Comparison of ENCODE assay signal across 10 mouse cellular contexts in genomic region chr16:91068969-91069368, GRCm38 (mm10). TPM values are rescaled to one million over a fixed set of nuclear protein-coding genes. Genes with fewer than 3 reads are reported as not detected.
A peak's percentile ranks its signal among the peaks of the same experiment; 100 is the strongest.
DNase-seq lines count a peak whose midpoint lies in the region; ATAC-seq lines count a peak whose summit lies in the region.
"Had no signal": no experiment of that assay in that cellular context is flagged by ENCODE, and none has a peak within 500 bp of the region (broad histone marks: within the 10 kb centered on the region; RNA-seq: fewer than 3 reads in every experiment).

No protein-coding gene starts in this region.

- no peaks in the 10 kb centered on the region for H3K9me3 ChIP-seq in heart, embryonic 12.5 days (replicated peaks)
- H3K9me3 ChIP-seq in midbrain, embryonic 13.5 days, result no peaks in the 10 kb centered on the region
- H3K9me3 ChIP-seq: embryonic facial prominence, embryonic 15.5 days had no signal

- H3K4me2 ChIP-seq in heart, embryonic 12.5 days, result peak overlapping the region; percentile 35; the same call in 1 of the 2 replicates
- peak overlapping the region; percentile 38 for H3K4me2 ChIP-seq in midbrain, embryonic 13.5 days (replicated peaks)
- H3K4me2 ChIP-seq: embryonic facial prominence, embryonic 15.5 days had no signal

- WGBS in heart, embryonic 12.5 days, result 28% methylated on average over 12 of the region's 12 CpGs
- WGBS in midbrain, embryonic 13.5 days, result 11% methylated on average over 12 of the region's 12 CpGs

- H3K36me3 ChIP-seq in heart, embryonic 12.5 days, result no peaks in the 10 kb centered on the region
- H3K36me3 ChIP-seq in midbrain, embryonic 13.5 days, result no peaks in the 10 kb centered on the region
- H3K36me3 ChIP-seq: embryonic facial prominence, embryonic 15.5 days had no signal

- H3K4me3 ChIP-seq in heart, embryonic 12.5 days, result no peak overlapping the region
- no peak overlapping the region for H3K4me3 ChIP-seq in midbrain, embryonic 13.5 days (replicated peaks)
- H3K4me3 ChIP-seq: embryonic facial prominence, embryonic 15.5 days had no signal

- no peak overlapping the region for H3K27ac ChIP-seq in heart, embryonic 12.5 days (ENCODE audit: poor library complexity, severe bottlenecking)
- peak overlapping the region; percentile 30; the same call in 1 of the 2 replicates for H3K27ac ChIP-seq in midbrain, embryonic 13.5 days
- H3K27ac ChIP-seq: embryonic facial prominence, embryonic 15.5 days had no signal

- H3K27me3 ChIP-seq in heart, embryonic 12.5 days (replicated peaks), result peaks cover 30% of the 10 kb centered on the region
- H3K27me3 ChIP-seq in midbrain, embryonic 13.5 days, result peaks cover 7% of the 10 kb centered on the region

- intact Hi-C loops in heart, postnatal 36 days (cut with DNase I), result no loop called here

- ATAC-seq in heart, embryonic 12.5 days (ENCODE audit: insufficient number of reproducible peaks, low FRiP score), result no peak
- ATAC-seq in midbrain, embryonic 13.5 days, result peak; percentile 71

- no peak for DNase-seq in heart, postnatal 36 days
- DNase-seq in ZHBTc4 (ENCODE audit: low read depth, low spot score), result peak; percentile 43
- peak; percentile 32 for DNase-seq in gastrocnemius, postnatal 25 days
- no peak for DNase-seq in T-cell, adult 2 months (ENCODE audit: low spot score)
- no peak for DNase-seq in adrenal gland, postnatal 4 days (ENCODE audit: low spot score in 2 of 2)
- no peak for DNase-seq in urinary bladder, postnatal 25 days (ENCODE audit: low spot score)

- no peak overlapping the region for H3K9ac ChIP-seq in heart, embryonic 12.5 days
- H3K9ac ChIP-seq in midbrain, embryonic 13.5 days (replicated peaks), result 0 out of 2 replicates have a peak overlapping the region, but pooled peaks have one; percentile 0
- H3K9ac ChIP-seq: embryonic facial prominence, embryonic 15.5 days had no signal

- peaks cover 8% of the 10 kb centered on the region for H3K4me1 ChIP-seq in heart, embryonic 12.5 days (replicated peaks)
- H3K4me1 ChIP-seq in midbrain, embryonic 13.5 days (replicated peaks), result peaks cover 13% of the 10 kb centered on the region
- H3K4me1 ChIP-seq: embryonic facial prominence, embryonic 15.5 days had no signal

RNA-seq across cellular contexts. Expression of gene Paxbp1, which starts 24.6 kb away (rescaled TPM):
- polyA plus RNA-seq in heart, embryonic 12.5 days (2016; fragmentation: Nextera tagmentation; extraction: Ambion mirVana), result 52.5 and 55.6 TPM in 2 replicates
- 10 to 100 TPM; 13.1 to 13.5 TPM for total RNA-seq in heart, postnatal 36 days (2021)
- total RNA-seq in gastrocnemius, postnatal 25 days (2021), result 1 to 10 TPM; 8.9 to 9.8 TPM
- polyA plus RNA-seq in midbrain, embryonic 13.5 days (2015; fragmentation: Nextera tagmentation; extraction: Ambion mirVana), result 85.5 and 89.6 TPM in 2 replicates
- 10 to 100 TPM; 78.9 to 82.0 TPM for total RNA-seq in adrenal gland, postnatal 4 days (2021)

RNA-seq across cellular contexts. Expression of gene 4932438H23Rik, which starts 26.0 kb away (rescaled TPM):
- 0.17 TPM in 1 of 2 replicates, not detected in the other for polyA plus RNA-seq in heart, embryonic 12.5 days (2016; fragmentation: Nextera tagmentation; extraction: Ambion mirVana)
- under 1 TPM in 1 of 2 experiments, not detected in 1; 0.19 TPM for total RNA-seq in heart, postnatal 36 days (2021)
- total RNA-seq in gastrocnemius, postnatal 25 days (2021), result under 1 TPM; 0.33 to 0.38 TPM
- 0.42 and 1.6 TPM in 2 replicates for polyA plus RNA-seq in midbrain, embryonic 13.5 days (2015; fragmentation: Nextera tagmentation; extraction: Ambion mirVana)
- under 1 TPM; 0.31 to 0.40 TPM for total RNA-seq in adrenal gland, postnatal 4 days (2021)
- polyA plus RNA-seq: liver, embryonic 16.5 days had no signal

RNA-seq across cellular contexts. Expression of gene Synj1, which starts 57.9 kb away (rescaled TPM):
- polyA plus RNA-seq in heart, embryonic 12.5 days (2016; fragmentation: Nextera tagmentation; extraction: Ambion mirVana), result 14.9 and 18.3 TPM in 2 replicates
- total RNA-seq in heart, postnatal 36 days (2021), result 10 to 100 TPM; 29.1 to 29.6 TPM
- 10 to 100 TPM in 1 of 2 experiments, 1 to 10 TPM in 1; 10.0 to 10.9 TPM for total RNA-seq in gastrocnemius, postnatal 25 days (2021)
- polyA plus RNA-seq in midbrain, embryonic 13.5 days (2015; fragmentation: Nextera tagmentation; extraction: Ambion mirVana), result 33.6 and 38.0 TPM in 2 replicates
- total RNA-seq in adrenal gland, postnatal 4 days (2021), result 10 to 100 TPM; 37.6 to 43.6 TPM

Comparison
In these comparisons a context has a peak if more than half of its experiments do, and no peak if none do; other contexts are left out.
1. DNase-seq: peak in ZHBTc4 (single experiment) and gastrocnemius, postnatal 25 days (single experiment); none in heart, postnatal 36 days (0 of 2), T-cell, adult 2 months (single experiment), adrenal gland, postnatal 4 days (0 of 2) and urinary bladder, postnatal 25 days (single experiment).
2. RNA of gene Paxbp1, which starts 24.6 kb away (total RNA-seq): 78.9 to 82.0 TPM in adrenal gland, postnatal 4 days; 13.1 to 13.5 TPM in heart, postnatal 36 days and 8.9 to 9.8 TPM in gastrocnemius, postnatal 25 days; every median in the first group is over 4 times any median in the second.